28 mouse cellular contexts compared by ENCODE assay signal in the genomic region with DNA sequence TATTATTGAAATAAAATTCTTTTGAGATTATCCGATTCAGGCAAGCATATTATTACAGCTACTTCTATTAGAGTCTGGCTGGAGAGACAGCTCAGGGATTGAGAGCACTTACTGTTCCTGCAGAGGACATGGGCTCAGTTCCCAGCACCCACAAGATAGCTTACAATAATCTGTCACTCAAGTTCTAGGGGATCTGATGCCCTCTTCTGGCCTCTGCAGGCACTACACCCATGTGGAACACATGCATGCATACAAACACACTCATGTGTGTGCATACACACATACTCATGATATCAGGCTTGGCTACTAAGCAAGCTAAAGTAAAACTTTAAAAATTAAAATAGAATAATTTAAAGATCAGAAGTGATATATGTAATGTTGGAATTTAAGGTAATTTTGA. TPM values are rescaled to one million over a fixed set of nuclear protein-coding genes. Genes with fewer than 3 reads are reported as not detected.
DNase-seq lines count a peak whose midpoint lies in the region; ATAC-seq and TF ChIP-seq lines count a peak whose summit lies in the region.
"Had no signal": no experiment of that assay in that cellular context is flagged by ENCODE, and none has a peak within 500 bp of the region (broad histone marks: within the 10 kb centered on the region; RNA-seq: fewer than 3 reads in every experiment).

No protein-coding gene starts in this region.

- H3K27me3 ChIP-seq in heart, embryonic 11.5 days (ENCODE audit: control insufficient read depth, insufficient read depth, low read length): no peaks in the 10 kb centered on the region
- H3K27me3 ChIP-seq: forebrain, embryonic 12.5 days had no signal

- H3K9ac ChIP-seq in heart, embryonic 11.5 days (ENCODE audit: low read depth, low read length): no peak overlapping the region
- H3K9ac ChIP-seq: forebrain, embryonic 12.5 days had no signal

- no peak for TF ChIP-seq POLR2A in brain, embryonic 14.5 days (IDR thresholded peaks at IDR 0.05; ENCODE audit: borderline replicate concordance, extremely low read depth, insufficient read depth, insufficient read length, poor library complexity, severe bottlenecking)

- no peak overlapping the region for H3K4me3 ChIP-seq in left cerebral cortex, adult 2 months
- no peak overlapping the region for H3K4me3 ChIP-seq in heart, embryonic 11.5 days (ENCODE audit: low read depth, low read length)
- H3K4me3 ChIP-seq: forebrain, embryonic 12.5 days had no signal

- TF ChIP-seq CTCF in left cerebral cortex, adult 2 months (IDR thresholded peaks at IDR 0.05): peak; percentile 20
- TF ChIP-seq CTCF in brain, embryonic 14.5 days (IDR thresholded peaks at IDR 0.05; ENCODE audit: borderline replicate concordance, extremely low read depth, insufficient read depth, insufficient read length): peak; percentile 13; the same call in 1 of the 2 replicates

- no peaks in the 10 kb centered on the region for H3K9me3 ChIP-seq in heart, embryonic 11.5 days (replicated peaks; ENCODE audit: control insufficient read depth, low read length)

- no peak overlapping the region for H3K27ac ChIP-seq in left cerebral cortex, adult 2 months
- no peak overlapping the region for H3K27ac ChIP-seq in heart, embryonic 11.5 days (ENCODE audit: low read depth, low read length)
- H3K27ac ChIP-seq: forebrain, embryonic 12.5 days had no signal

- WGBS in heart, embryonic 11.5 days (ENCODE audit: insufficient replicate concordance): 94% methylated on average over 1 of the region's 1 CpGs

- intact Hi-C loops in left cerebral cortex, adult 2 months (cut with DNase I): no loop called here
- intact Hi-C loops in left cerebral cortex, postnatal 14 days (cut with DNase I): no loop called here

- DNase-seq in CD4-positive, CD25-positive, alpha-beta regulatory T cell, adult 2 months (ENCODE audit: low read depth, low spot score): peak; percentile 14
- no peak for DNase-seq in left cerebral cortex, adult 2 months (ENCODE audit: extremely low spot score in 1 of 2, low spot score in 2 of 2)
- DNase-seq in left cerebral cortex, postnatal 14 days (ENCODE audit: low spot score in 2 of 2): no peak
- peak; percentile 6 for DNase-seq in A20 (ENCODE audit: low read depth, low spot score)
- DNase-seq in brain, embryonic 14.5 days (ENCODE audit: low read depth): no peak
- no peak for DNase-seq in layer of hippocampus, adult 9-11 months
- DNase-seq: cerebellum, adult 11 months; cerebellum, postnatal 14 days; embryo, embryonic 11 days; lung, adult 2 months; spleen, adult 18-20 months; thymus, postnatal 14 days had no signal

- H3K4me1 ChIP-seq in heart, embryonic 11.5 days (ENCODE audit: control insufficient read depth, insufficient read depth, low read length): no peaks in the 10 kb centered on the region

- no peak overlapping the region for H3K4me2 ChIP-seq in heart, embryonic 11.5 days
- H3K4me2 ChIP-seq: forebrain, embryonic 12.5 days had no signal

- ATAC-seq in CD4-positive, CD25-positive, alpha-beta regulatory T cell, adult 4 months: no peak
- ATAC-seq in heart, embryonic 11.5 days (replicated peaks; ENCODE audit: insufficient number of reproducible peaks, low FRiP score, low TSS enrichment): no peak
- ATAC-seq: inflammation-experienced regulatory T-cells, adult 6 months; midbrain, embryonic 16.5 days had no signal

- H3K36me3 ChIP-seq in heart, embryonic 11.5 days (ENCODE audit: control insufficient read depth, insufficient read depth, low read length): no peaks in the 10 kb centered on the region

RNA-seq across cellular contexts. Expression of a gene that starts 19.7 kb away (rescaled TPM):
- polyA plus RNA-seq in CD4-positive, CD25-positive, alpha-beta regulatory T cell, adult 4 months (2017; shearing (Covaris generic)): 100 to 1,000 TPM; 103 to 104 TPM
- 10 to 100 TPM; 61.1 to 65.7 TPM for total RNA-seq in left cerebral cortex, adult 2 months (2021)
- 10 to 100 TPM; 68.9 to 79.7 TPM for total RNA-seq in left cerebral cortex, postnatal 14 days (2021)
- 127 and 159 TPM in 2 replicates for polyA plus RNA-seq in brain, embryonic 14.5 days (2012; rRNA removed)
- polyA plus RNA-seq in heart, embryonic 11.5 days (2014; fragmentation: Nextera tagmentation; extraction: Ambion mirVana): 91.8 and 93.6 TPM in 2 replicates

RNA-seq across cellular contexts. Expression of a gene that starts 19.7 kb away (rescaled TPM):
- not detected for polyA plus RNA-seq in CD4-positive, CD25-positive, alpha-beta regulatory T cell, adult 4 months (2017; shearing (Covaris generic))
- total RNA-seq in left cerebral cortex, adult 2 months (2021): 1 to 10 TPM; 4.0 to 5.2 TPM
- total RNA-seq in left cerebral cortex, postnatal 14 days (2021): 1 to 10 TPM; 2.8 to 6.0 TPM
- 1.1 and 1.2 TPM in 2 replicates for polyA plus RNA-seq in brain, embryonic 14.5 days (2012; rRNA removed)
- 0.19 and 0.31 TPM in 2 replicates for polyA plus RNA-seq in heart, embryonic 11.5 days (2014; fragmentation: Nextera tagmentation; extraction: Ambion mirVana)
- total RNA-seq: granulocyte monocyte progenitor cell, adult 5-6 weeks; megakaryocyte progenitor cell, adult 5-6 weeks had no signal
- polyA plus RNA-seq: inflammation-experienced regulatory T-cells, adult 6 months had no signal

RNA-seq across cellular contexts. Expression of a gene that starts 32.4 kb away (rescaled TPM):
- polyA plus RNA-seq in CD4-positive, CD25-positive, alpha-beta regulatory T cell, adult 4 months (2017; shearing (Covaris generic)): not detected
- total RNA-seq in left cerebral cortex, adult 2 months (2021): not detected
- not detected for total RNA-seq in left cerebral cortex, postnatal 14 days (2021)
- polyA plus RNA-seq in brain, embryonic 14.5 days (2012; rRNA removed): not detected in 2 replicates
- not detected in 2 replicates for polyA plus RNA-seq in heart, embryonic 11.5 days (2014; fragmentation: Nextera tagmentation; extraction: Ambion mirVana)
- total RNA-seq: adrenal gland, adult 18-20 months; granulocyte monocyte progenitor cell, adult 5-6 weeks; hematopoietic stem cell, adult 5-6 weeks; layer of hippocampus, adult 8-10 months; left cerebral cortex, postnatal 10 days; megakaryocyte progenitor cell, adult 5-6 weeks had no signal
- polyA plus RNA-seq: forebrain, embryonic 12.5 days; heart, embryonic 14.5 days; inflammation-experienced regulatory T-cells, adult 6 months; kidney, embryonic 14.5 days; limb, embryonic 14.5 days; lung, adult 2 months; midbrain, embryonic 16.5 days; neural tube, embryonic 11.5 days; stomach, embryonic 16.5 days had no signal

Comparison
In these comparisons a context has a peak if more than half of its experiments do, and no peak if none do; other contexts are left out.
1. DNase-seq: peak in CD4-positive, CD25-positive, alpha-beta regulatory T cell, adult 2 months (single experiment) and A20 (single experiment); none in left cerebral cortex, adult 2 months (0 of 2), left cerebral cortex, postnatal 14 days (0 of 2), brain, embryonic 14.5 days (single experiment) and layer of hippocampus, adult 9-11 months (single experiment).